Mouse (Mus musculus): ENCODE measurements at regions not wholly inside any gene's neighbourhood (a gene's known extent, or its start where the extent isn't known, plus 50 kb on each side); places are given as distances from the start of the nearest gene placed in this dataset.

DNA sequence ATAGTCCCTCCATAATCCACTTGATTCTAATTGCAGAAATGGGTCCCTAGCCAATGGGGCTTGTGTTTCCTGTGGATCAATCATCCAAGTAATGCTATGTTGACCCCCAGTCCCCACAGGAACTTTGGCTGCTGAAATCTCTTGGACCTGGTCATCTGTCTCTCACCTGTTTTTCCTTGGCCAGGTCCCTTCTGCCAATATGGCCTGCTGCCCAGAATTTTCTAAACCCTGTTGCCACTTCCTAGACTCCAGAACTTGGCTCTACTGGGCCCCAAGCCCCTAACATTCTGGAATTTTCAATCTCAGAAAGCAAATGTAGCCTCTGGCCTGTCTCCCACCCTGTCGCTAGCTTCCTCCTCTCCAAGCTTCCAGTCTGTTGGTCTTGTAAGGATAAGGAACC, 139.6 kb downstream of the Inhbb start:
- ATAC-seq (no peak), DNase-seq (ENCODE audit: low spot score) (no peak)
- Histone ChIP-seq H3K4me2 (ENCODE audit: low read length) (no peak overlapping the region), H3K27ac (ENCODE audit: low read depth, low read length) (no peak overlapping the region), H3K9ac (ENCODE audit: low read length) (no peak overlapping the region), H3K4me3 (ENCODE audit: low read depth, low read length) (no peak overlapping the region), H3K4me1 (ENCODE audit: control insufficient read depth, insufficient read depth, low read length) (no peaks in the 10 kb centered on the region), H3K9me3 (replicated peaks; ENCODE audit: control insufficient read depth, low read length) (0 out of 2 replicates have a peak, but pooled peaks cover 3% of the 10 kb centered on the region), H3K27me3 (replicated peaks; ENCODE audit: control insufficient read depth, insufficient read depth, low read length) (no peaks in the 10 kb centered on the region), H3K36me3 (ENCODE audit: control insufficient read depth, insufficient read depth, low read length) (no peaks in the 10 kb centered on the region)
- WGBS = 100% methylated on average over 1 of the region's 1 CpGs

DNA sequence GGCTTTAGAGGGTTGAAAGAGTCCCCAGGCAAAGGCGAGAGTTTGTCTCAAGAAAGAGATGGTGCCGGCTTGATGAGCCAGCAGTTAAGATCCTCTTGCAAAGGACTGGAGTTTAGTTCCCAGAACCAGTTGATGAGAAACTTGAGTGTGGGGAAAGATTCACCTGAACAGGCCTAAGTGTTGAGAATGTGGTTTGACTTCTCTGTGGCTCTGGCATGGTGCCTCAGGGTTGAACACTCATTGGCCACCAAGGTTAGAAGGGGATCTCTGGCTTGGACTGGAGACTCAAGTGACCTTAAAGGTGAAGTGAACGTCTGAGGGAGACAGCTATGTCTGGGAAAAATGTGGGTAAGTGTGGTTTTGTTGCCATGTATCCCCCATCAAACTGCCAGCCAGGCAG, 142.8 kb downstream of the Inhbb start:
- Histone ChIP-seq H3K4me3 (ENCODE audit: low read depth, low read length) (no peak overlapping the region), H3K36me3 (ENCODE audit: control insufficient read depth, insufficient read depth, low read length) (no peaks in the 10 kb centered on the region), H3K9ac (ENCODE audit: low read length) (no peak overlapping the region), H3K27ac (ENCODE audit: low read depth, low read length) (no peak overlapping the region), H3K27me3 (replicated peaks; ENCODE audit: control insufficient read depth, insufficient read depth, low read length) (no peaks in the 10 kb centered on the region), H3K9me3 (replicated peaks; ENCODE audit: control insufficient read depth, low read length) (no peaks in the 10 kb centered on the region), H3K4me2 (ENCODE audit: low read length) (no peak overlapping the region), H3K4me1 (ENCODE audit: control insufficient read depth, insufficient read depth, low read length) (no peaks in the 10 kb centered on the region)
- ATAC-seq (no peak), DNase-seq (ENCODE audit: low spot score) (no peak)
- WGBS = 84% methylated on average over 3 of the region's 3 CpGs

DNA sequence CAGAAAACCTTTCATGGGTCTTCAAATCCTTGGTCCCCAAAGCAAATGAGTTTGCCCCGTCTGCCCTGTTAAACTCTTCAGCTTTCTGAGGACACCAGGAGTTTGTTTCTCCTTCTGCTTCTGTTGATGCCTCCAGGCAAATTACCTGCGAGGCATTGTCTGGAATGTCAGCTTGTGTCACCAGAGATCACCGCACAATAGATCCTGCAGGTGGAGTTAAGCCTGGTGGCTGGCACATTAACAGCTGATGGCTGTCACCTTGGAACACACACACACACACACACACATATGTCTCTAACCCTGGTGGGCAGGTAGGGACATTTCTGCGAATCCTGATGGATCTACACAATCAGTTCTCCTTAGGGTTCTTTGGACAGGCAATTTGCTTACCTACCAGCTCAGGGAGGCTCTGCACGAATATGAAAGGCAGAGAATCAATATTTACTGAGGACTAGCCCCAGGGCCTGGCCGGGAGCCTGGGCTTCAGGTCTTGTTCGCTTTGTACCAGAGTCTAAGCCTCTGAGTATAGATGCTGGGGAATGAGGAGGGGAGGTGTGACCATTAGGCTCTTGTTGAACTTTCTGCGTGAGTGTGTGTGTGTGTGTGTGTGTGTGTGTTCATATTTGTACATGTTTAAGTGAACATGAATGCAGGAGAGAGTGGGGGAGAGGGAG, 143.4 kb downstream of the Inhbb start:
- no peaks in the 10 kb centered on the region for H3K4me1 ChIP-seq (ENCODE audit: control insufficient read depth, insufficient read depth, low read length)
- DNase-seq (ENCODE audit: low spot score) = no peak

DNA sequence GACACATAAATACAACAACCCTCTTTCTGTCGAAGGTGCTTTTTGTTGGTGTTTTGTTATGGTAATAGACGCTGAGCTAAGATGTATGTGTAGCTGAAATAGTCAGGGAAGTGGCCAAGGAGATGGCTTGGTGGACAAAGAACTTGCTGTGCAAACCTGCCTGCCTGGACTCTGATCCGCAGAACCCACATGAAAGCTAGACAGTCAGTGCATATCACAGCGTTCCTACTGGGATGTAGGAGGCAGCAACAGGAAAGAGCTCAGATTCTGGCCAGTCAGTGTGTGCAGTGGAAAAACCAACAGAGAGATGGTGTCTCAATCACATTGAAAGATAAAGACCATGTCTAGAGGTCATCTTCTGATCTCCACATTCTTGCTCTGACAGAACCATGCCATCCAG, 144.1 kb downstream of the Inhbb start:
- no peak for DNase-seq (ENCODE audit: low spot score)
- H3K9me3 ChIP-seq (replicated peaks; ENCODE audit: control insufficient read depth, low read length) = no peaks in the 10 kb centered on the region
- no peak overlapping the region for H3K4me3 ChIP-seq (ENCODE audit: low read depth, low read length)
- H3K27me3 ChIP-seq (replicated peaks; ENCODE audit: control insufficient read depth, insufficient read depth, low read length) = no peaks in the 10 kb centered on the region
- no peak overlapping the region for H3K9ac ChIP-seq (ENCODE audit: low read length)
- no peak overlapping the region for H3K4me2 ChIP-seq (ENCODE audit: low read length)
- no peak for ATAC-seq
- 64% methylated on average over 4 of the region's 4 CpGs for WGBS
- no peak overlapping the region for H3K27ac ChIP-seq (ENCODE audit: low read depth, low read length)
- no peaks in the 10 kb centered on the region for H3K4me1 ChIP-seq (ENCODE audit: control insufficient read depth, insufficient read depth, low read length)
- no peaks in the 10 kb centered on the region for H3K36me3 ChIP-seq (ENCODE audit: control insufficient read depth, insufficient read depth, low read length)

More for the DNA sequence above, 143.4 kb downstream of the Inhbb start:
- no peaks in the 10 kb centered on the region for H3K27me3 ChIP-seq (replicated peaks; ENCODE audit: control insufficient read depth, insufficient read depth, low read length)
- no peaks in the 10 kb centered on the region for H3K36me3 ChIP-seq (ENCODE audit: control insufficient read depth, insufficient read depth, low read length)
- no peak for ATAC-seq
- H3K9ac ChIP-seq (ENCODE audit: low read length) = no peak overlapping the region
- no peak overlapping the region for H3K4me3 ChIP-seq (ENCODE audit: low read depth, low read length)
- WGBS = 75% methylated on average over 8 of the region's 8 CpGs
- no peak overlapping the region for H3K4me2 ChIP-seq (ENCODE audit: low read length)
- no peaks in the 10 kb centered on the region for H3K9me3 ChIP-seq (replicated peaks; ENCODE audit: control insufficient read depth, low read length)
- H3K27ac ChIP-seq (ENCODE audit: low read depth, low read length) = no peak overlapping the region

DNA sequence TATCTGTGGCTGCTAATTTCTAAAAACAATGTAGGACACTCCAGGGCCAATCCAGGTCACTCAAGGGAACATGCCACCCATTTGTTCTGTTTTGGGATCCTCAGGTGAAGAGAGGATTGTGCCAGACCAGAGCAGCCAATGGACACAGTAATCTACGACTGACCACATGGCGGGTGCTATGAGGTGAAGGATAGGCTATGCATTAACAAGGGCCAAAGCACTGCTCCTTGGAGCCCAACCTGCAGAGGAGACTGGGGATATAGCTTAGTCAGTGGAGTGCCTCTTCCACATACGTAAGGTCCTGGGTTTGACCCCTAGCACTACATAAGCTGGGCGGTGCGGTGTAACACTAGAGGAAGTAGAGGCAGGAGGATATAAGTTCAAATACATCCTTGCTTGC, 156.0 kb downstream of the Inhbb start:
- no peak for ATAC-seq
- WGBS = 98% methylated on average over 5 of the region's 5 CpGs
- H3K4me3 ChIP-seq (ENCODE audit: low read depth, low read length) = no peak overlapping the region
- no peak overlapping the region for H3K9ac ChIP-seq (ENCODE audit: low read length)
- no peaks in the 10 kb centered on the region for H3K36me3 ChIP-seq (ENCODE audit: control insufficient read depth, insufficient read depth, low read length)
- peaks cover 3% of the 10 kb centered on the region; the same call in 1 of the 2 replicates for H3K4me1 ChIP-seq (ENCODE audit: control insufficient read depth, insufficient read depth, low read length)
- no peaks in the 10 kb centered on the region for H3K27me3 ChIP-seq (replicated peaks; ENCODE audit: control insufficient read depth, insufficient read depth, low read length)
- H3K27ac ChIP-seq (ENCODE audit: low read depth, low read length) = no peak overlapping the region
- H3K4me2 ChIP-seq (ENCODE audit: low read length) = no peak overlapping the region
- peaks cover 9% of the 10 kb centered on the region; the same call in 1 of the 2 replicates for H3K9me3 ChIP-seq (replicated peaks; ENCODE audit: control insufficient read depth, low read length)
- DNase-seq (ENCODE audit: low spot score) = no peak

DNA sequence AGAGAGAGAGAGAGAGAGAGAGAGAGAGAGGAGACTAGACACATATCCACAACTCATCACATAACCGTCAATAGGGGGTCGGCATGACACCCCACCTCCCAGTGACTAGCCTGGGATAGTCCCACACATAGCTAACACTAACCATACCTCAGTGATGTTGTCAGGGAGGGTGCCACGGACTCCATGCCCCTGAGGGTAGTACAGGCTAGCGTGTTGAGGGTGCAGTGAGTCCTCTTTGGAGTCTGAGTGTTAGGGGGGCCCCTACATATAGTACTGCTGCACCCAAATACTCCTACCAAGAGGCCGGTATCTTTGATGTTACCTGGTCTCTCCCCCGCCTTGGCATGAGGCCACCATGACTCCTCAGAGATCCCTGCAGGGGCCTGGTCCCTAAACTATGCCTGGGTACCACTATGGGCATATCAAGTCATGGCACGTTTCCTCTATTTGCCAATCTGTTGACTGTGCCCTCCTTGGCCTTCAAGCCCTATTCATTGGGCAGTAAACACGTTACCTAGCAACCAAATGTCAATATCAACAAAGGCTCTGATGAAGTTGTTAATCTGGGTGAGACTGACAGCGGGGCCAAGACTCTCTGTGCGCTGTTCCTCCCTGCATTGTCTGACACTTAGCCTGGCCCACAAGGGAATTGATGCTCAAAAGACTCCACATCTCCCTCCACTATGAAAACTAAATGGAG, 156.7 kb downstream of the Inhbb start:
- H3K4me3 ChIP-seq (ENCODE audit: low read depth, low read length) = no peak overlapping the region
- 59% methylated on average over 10 of the region's 10 CpGs for WGBS
- H3K27ac ChIP-seq (ENCODE audit: low read depth, low read length) = no peak overlapping the region
- ATAC-seq = peak; percentile 62; the same call in 1 of the 2 replicates
- DNase-seq (ENCODE audit: low spot score) = peak; percentile 53
- H3K9me3 ChIP-seq (replicated peaks; ENCODE audit: control insufficient read depth, low read length) = peaks cover 9% of the 10 kb centered on the region; the same call in 1 of the 2 replicates
- H3K27me3 ChIP-seq (replicated peaks; ENCODE audit: control insufficient read depth, insufficient read depth, low read length) = no peaks in the 10 kb centered on the region
- no peak overlapping the region for H3K9ac ChIP-seq (ENCODE audit: low read length)
- H3K4me1 ChIP-seq (ENCODE audit: control insufficient read depth, insufficient read depth, low read length) = peaks cover 3% of the 10 kb centered on the region; the same call in 1 of the 2 replicates
- no peaks in the 10 kb centered on the region for H3K36me3 ChIP-seq (ENCODE audit: control insufficient read depth, insufficient read depth, low read length)
- H3K4me2 ChIP-seq (ENCODE audit: low read length) = no peak overlapping the region

DNA sequence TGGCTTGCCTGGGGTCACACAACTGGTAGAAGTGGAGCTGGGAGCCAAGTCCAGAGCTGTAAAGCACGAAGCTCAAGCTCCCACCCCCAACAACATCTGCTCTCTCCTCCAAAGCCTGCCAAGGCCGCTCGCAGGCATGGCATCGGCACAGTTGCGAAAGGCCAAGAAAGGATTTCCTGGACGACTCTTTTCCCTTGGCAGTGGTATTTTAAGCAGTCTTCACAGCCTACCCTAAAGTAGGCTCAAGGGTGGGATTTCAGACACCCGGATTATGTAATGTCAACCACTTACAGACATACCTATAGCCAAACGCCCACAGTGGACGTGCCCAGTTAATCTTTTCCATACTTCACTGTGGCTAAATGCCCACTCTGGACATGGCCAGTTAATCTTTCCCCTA, 162.6 kb downstream of the Inhbb start:
- WGBS = 76% methylated on average over 9 of the region's 9 CpGs
- H3K9ac ChIP-seq (ENCODE audit: low read length) = no peak overlapping the region
- no peak overlapping the region for H3K4me2 ChIP-seq (ENCODE audit: low read length)
- H3K9me3 ChIP-seq (replicated peaks; ENCODE audit: control insufficient read depth, low read length) = peaks cover 7% of the 10 kb centered on the region; the same call in 1 of the 2 replicates
- no peaks in the 10 kb centered on the region for H3K36me3 ChIP-seq (ENCODE audit: control insufficient read depth, insufficient read depth, low read length)
- no peaks in the 10 kb centered on the region for H3K4me1 ChIP-seq (ENCODE audit: control insufficient read depth, insufficient read depth, low read length)
- ATAC-seq = no peak
- no peak overlapping the region for H3K27ac ChIP-seq (ENCODE audit: low read depth, low read length)
- H3K4me3 ChIP-seq (ENCODE audit: low read depth, low read length) = no peak overlapping the region
- no peaks in the 10 kb centered on the region for H3K27me3 ChIP-seq (replicated peaks; ENCODE audit: control insufficient read depth, insufficient read depth, low read length)
- peak; percentile 28 for DNase-seq (ENCODE audit: low spot score)

DNA sequence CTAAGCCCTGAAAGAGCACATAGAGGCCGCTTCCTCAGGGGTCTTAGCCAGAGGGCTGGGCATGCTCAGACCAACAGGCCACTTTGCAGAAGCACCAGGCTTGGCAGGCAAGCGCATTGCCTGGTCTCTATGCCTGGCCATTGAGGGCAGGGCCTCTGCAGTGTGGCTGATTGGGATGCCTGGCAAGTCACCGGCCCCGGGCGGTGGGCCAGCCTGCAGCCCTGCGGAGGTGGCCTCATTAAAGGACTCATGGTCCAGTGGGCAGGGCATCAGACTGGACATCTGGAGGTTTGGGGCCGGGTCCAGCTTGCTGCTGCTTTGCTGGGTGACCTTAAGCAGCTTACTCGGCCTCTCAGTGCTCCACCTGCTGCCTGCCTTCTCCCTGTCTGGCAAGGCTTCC, 165.3 kb downstream of the Inhbb start:
- Histone ChIP-seq H3K4me2 (ENCODE audit: low read length) (no peak overlapping the region), H3K9ac (ENCODE audit: low read length) (no peak overlapping the region), H3K4me3 (ENCODE audit: low read depth, low read length) (no peak overlapping the region), H3K36me3 (ENCODE audit: control insufficient read depth, insufficient read depth, low read length) (no peaks in the 10 kb centered on the region), H3K27ac (ENCODE audit: low read depth, low read length) (peak overlapping the region; percentile 63), H3K4me1 (ENCODE audit: control insufficient read depth, insufficient read depth, low read length) (no peaks in the 10 kb centered on the region), H3K9me3 (replicated peaks; ENCODE audit: control insufficient read depth, low read length) (peaks cover 4% of the 10 kb centered on the region; the same call in 1 of the 2 replicates), H3K27me3 (replicated peaks; ENCODE audit: control insufficient read depth, insufficient read depth, low read length) (no peaks in the 10 kb centered on the region)
- peak; percentile 72 for DNase-seq (ENCODE audit: low spot score)
- WGBS = 37% methylated on average over 8 of the region's 8 CpGs
- peak; percentile 69 for ATAC-seq

DNA sequence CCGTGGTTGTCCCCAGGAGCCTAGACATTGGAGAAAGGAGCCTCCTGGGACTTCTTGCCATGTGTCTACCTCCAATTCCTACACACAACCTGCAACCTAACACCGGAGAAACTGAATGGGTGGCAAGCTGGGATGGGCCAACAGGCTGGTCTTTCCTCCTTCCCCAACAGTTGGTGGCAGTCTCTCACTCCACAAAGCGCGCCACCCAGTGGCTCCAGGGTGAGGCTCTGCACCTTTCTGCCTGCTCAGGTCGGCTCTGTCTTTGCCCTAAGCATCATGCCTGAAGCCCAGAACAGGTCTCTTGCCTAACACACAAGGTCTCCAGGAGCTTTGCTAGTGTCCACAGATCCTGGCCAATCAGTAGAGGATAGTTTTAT, 166.0 kb downstream of the Inhbb start:
- WGBS = 49% methylated on average over 5 of the region's 5 CpGs

More for the DNA sequence above, 166.0 kb downstream of the Inhbb start:
- H3K4me1 ChIP-seq (ENCODE audit: control insufficient read depth, insufficient read depth, low read length) = no peaks in the 10 kb centered on the region
- no peaks in the 10 kb centered on the region for H3K9me3 ChIP-seq (replicated peaks; ENCODE audit: control insufficient read depth, low read length)
- no peaks in the 10 kb centered on the region for H3K36me3 ChIP-seq (ENCODE audit: control insufficient read depth, insufficient read depth, low read length)
- peak overlapping the region; percentile 63 for H3K27ac ChIP-seq (ENCODE audit: low read depth, low read length)
- ATAC-seq (peak; percentile 1), DNase-seq (ENCODE audit: low spot score) (peak; percentile 53)
- H3K4me3 ChIP-seq (ENCODE audit: low read depth, low read length) = no peak overlapping the region
- no peaks in the 10 kb centered on the region for H3K27me3 ChIP-seq (replicated peaks; ENCODE audit: control insufficient read depth, insufficient read depth, low read length)
- no peak overlapping the region for H3K9ac ChIP-seq (ENCODE audit: low read length)
- no peak overlapping the region for H3K4me2 ChIP-seq (ENCODE audit: low read length)
